Mouse (Mus musculus): Measurements from ENCODE around the gene Rapsn.

- peak; percentile 63; the same call in 1 of the 2 replicates for TF ChIP-seq POLR2A (IDR thresholded peaks at IDR 0.05; ENCODE audit: insufficient read depth, low read depth, low read length)
- TF ChIP-seq EP300 (IDR thresholded peaks at IDR 0.05; ENCODE audit: insufficient read depth, low read depth, low read length) = peak; percentile 65; the same call in 1 of the 2 replicates
Observed at GRCm38 (mm10) chr2:91082844-91083243, 47.4 kb downstream of the Rapsn start.
